Mouse (Mus musculus): Measurements from ENCODE around the gene Sftpa1.

DNA sequence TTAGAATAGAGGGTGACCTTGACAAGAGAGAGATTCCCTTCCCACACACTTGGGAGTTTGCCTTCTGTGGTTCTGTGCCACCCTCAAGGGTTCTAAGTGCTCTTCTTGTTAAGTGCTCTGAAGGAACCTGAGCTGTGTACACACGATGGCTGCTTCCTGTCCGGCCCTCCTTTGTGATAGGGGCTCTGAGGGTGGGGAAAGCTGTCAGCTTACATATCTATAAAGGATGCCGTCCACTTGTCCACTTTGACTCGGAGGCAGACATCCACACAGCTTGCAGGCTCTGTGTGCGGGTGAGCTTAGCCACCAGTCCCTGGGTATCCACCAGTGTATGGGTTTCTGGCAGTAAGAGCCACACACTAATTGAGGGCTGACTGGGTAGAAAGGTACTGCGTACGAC lies at the start of gene Sftpa1:
- TF ChIP-seq POLR2A (IDR thresholded peaks at IDR 0.05; ENCODE audit: insufficient read length, low read depth) (no peak), TCF12 (IDR thresholded peaks at IDR 0.05; ENCODE audit: insufficient read depth, poor library complexity, severe bottlenecking) (no peak)

Data from myocyte (in vitro differentiated cells).